Mouse (Mus musculus) lung, embryonic 16.5 days (tissue): ENCODE measurements around the gene Sema3g. TPM values are rescaled to one million over a fixed set of nuclear protein-coding genes. Genes with fewer than 3 reads are reported as not detected.

Source experiments
- ATAC-seq: fragments of 200-750 bp; cut with Nextera tagmentation; 2 replicates; pipeline ENCODE4 v1.8.0; 2017; ENCODE audit warnings: low read depth, mild to moderate bottlenecking, moderate library complexity
- H3K27ac ChIP-seq: fragments of 300-500 bp; sonication (generic); 2 replicates; pipeline ENCODE4 v1.5.1; 2014; ENCODE audit warnings: mild to moderate bottlenecking, control low read depth, low read length
- H3K27me3 ChIP-seq: fragments of 300-500 bp; sonication (generic); 2 replicates; pipeline ENCODE4 v1.6.1; 2014; ENCODE audit warnings: low read depth, low read length, mixed read lengths; ENCODE audit not compliant: control insufficient read depth, insufficient read depth
- H3K36me3 ChIP-seq: fragments of 300-500 bp; sonication (generic); 2 replicates; pipeline ENCODE4 v1.6.1; 2014; ENCODE audit warnings: low read length; ENCODE audit not compliant: control insufficient read depth, insufficient read depth
- H3K4me1 ChIP-seq: fragments of 300-500 bp; sonication (generic); replicated peaks from 2 replicates; pipeline ENCODE4 v1.6.1; 2014; ENCODE audit warnings: low read length, mixed read lengths; ENCODE audit not compliant: control insufficient read depth, insufficient read depth
- H3K4me2 ChIP-seq: fragments of 300-500 bp; sonication (generic); 2 replicates; pipeline ENCODE4 v1.6.1; 2014; ENCODE audit warnings: low read depth, low read length, control low read depth
- H3K4me3 ChIP-seq: fragments of 300-500 bp; sonication (generic); 2 replicates; pipeline ENCODE4 v1.5.1; 2014; ENCODE audit warnings: mild to moderate bottlenecking, low read length, control low read depth
- H3K9ac ChIP-seq: fragments of 300-500 bp; sonication (generic); 2 replicates; pipeline ENCODE4 v1.6.1; 2014; ENCODE audit warnings: low read length, control low read depth
- H3K9me3 ChIP-seq: fragments of 300-500 bp; sonication (generic); 2 replicates; pipeline ENCODE4 v1.6.1; 2016; ENCODE audit warnings: low read length; ENCODE audit not compliant: control insufficient read depth
- WGBS: fragments of 180-500 bp; shearing (Covaris S2); extraction: QIAGEN DNeasy Blood & Tissue Kit; methylation state at CpG from one replicate; pipeline ENCODE4 v1.1.7; 2014; 5-methylcytosine and 5-hydroxymethylcytosine counted together
- polyA plus RNA-seq: library from polyadenylated mRNA; unstranded; fragments of >200 nt; fragmentation: Nextera tagmentation; extraction: Ambion mirVana; gene quantifications from 2 replicates; pipeline ENCODE4 v1.2.1, GENCODE M21; 2015

Sema3g gene
- 2.3 and 2.7 TPM in 2 replicates for polyA plus RNA-seq

DNA sequence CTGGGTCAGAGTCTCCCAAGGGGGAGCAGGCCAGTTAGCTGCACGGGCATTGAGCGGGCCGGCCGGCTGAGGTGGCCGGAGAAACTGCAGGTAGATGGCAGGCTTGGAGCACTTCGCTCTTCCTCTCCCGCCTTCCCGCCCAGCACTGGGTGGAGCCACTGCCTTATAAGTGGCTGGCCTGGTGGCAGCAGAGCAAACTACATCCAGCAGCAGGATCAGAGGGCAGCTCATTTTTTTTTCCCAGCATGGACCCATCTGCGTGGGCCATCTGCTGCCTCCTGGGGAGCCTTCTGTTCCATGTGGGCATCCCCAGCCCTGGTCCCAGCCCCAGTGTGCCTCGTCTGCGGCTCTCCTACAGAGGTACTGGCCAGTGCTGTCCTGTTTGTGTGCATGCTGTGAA is at the start of gene Sema3g:
Gene Sema3g (plus strand): TSS at position 195 of the 400 bp plus-strand sequence.
- Histone ChIP-seq H3K9ac (peak within 1 kb of the TSS; percentile 45), H3K27ac (peak within 1 kb of the TSS; percentile 51), H3K4me2 (peak within 1 kb of the TSS; percentile 48), H3K4me1 (peaks cover 14% of the 10 kb centered on the region), H3K36me3 (no peaks in the 10 kb centered on the region), H3K9me3 (no peaks in the 10 kb centered on the region), H3K27me3 (no peaks in the 10 kb centered on the region), H3K4me3 (peak within 1 kb of the TSS; percentile 36)
- 4% methylated on average over 11 of the region's 11 CpGs for WGBS
- ATAC-seq, result peak; percentile 80

GRCm38 (mm10) chr14:31168425-31168824 is 49.2 kb upstream of the Sema3g start, which contains the start of gene Stab1:
Gene Stab1 (minus strand): TSS chr14:31168641.
- ATAC-seq, result peak; percentile 65
- Histone ChIP-seq H3K9me3 (no peaks in the 10 kb centered on the region), H3K9ac (peak within 1 kb of the TSS; percentile 56), H3K27me3 (no peaks in the 10 kb centered on the region), H3K4me3 (peak within 1 kb of the TSS; percentile 43), H3K27ac (0 out of 2 replicates have a peak within 1 kb of the TSS, but pooled peaks have one; percentile 15), H3K4me2 (peak within 1 kb of the TSS; percentile 46), H3K36me3 (peaks cover 28% of the 10 kb centered on the region), H3K4me1 (peaks cover 5% of the 10 kb centered on the region; the same call in 1 of the 2 replicates)
- WGBS, result 24% methylated on average over 10 of the region's 10 CpGs

GRCm38 (mm10) chr14:31169508-31169907 is 48.2 kb upstream of the Sema3g start:
- no peak overlapping the region for H3K4me3 ChIP-seq
- no peaks in the 10 kb centered on the region for H3K27me3 ChIP-seq
- peaks cover 38% of the 10 kb centered on the region for H3K36me3 ChIP-seq
- no peak overlapping the region for H3K27ac ChIP-seq
- H3K9ac ChIP-seq, result no peak overlapping the region
- H3K4me1 ChIP-seq, result peaks cover 6% of the 10 kb centered on the region; the same call in 1 of the 2 replicates
- ATAC-seq, result no peak
- no peak overlapping the region for H3K4me2 ChIP-seq
- 55% methylated on average over 6 of the region's 6 CpGs for WGBS
- no peaks in the 10 kb centered on the region for H3K9me3 ChIP-seq

DNA sequence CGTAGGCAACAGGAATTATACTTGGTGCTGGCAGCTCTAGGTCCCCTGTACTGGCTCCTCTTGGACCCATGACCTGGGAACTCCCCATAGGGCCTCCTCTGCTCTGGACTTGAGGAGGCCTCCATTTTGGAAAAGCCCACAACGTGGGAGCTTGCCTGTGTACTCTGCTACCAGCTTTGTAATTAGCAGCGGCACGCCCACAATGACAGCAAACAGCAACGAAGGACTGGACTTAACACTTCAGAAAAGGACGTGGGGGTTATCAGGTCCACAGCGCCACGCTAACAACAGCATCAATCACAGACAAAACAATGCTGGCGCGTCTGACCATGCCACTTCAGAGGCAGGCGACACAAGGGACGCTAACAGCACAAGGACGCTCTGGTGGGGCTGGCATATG is 46.7 kb upstream of the Sema3g start:
- no peaks in the 10 kb centered on the region for H3K9me3 ChIP-seq
- peaks cover 48% of the 10 kb centered on the region for H3K36me3 ChIP-seq
- H3K4me2 ChIP-seq, result no peak overlapping the region
- peaks cover 6% of the 10 kb centered on the region; the same call in 1 of the 2 replicates for H3K4me1 ChIP-seq
- no peak overlapping the region for H3K27ac ChIP-seq
- 77% methylated on average over 13 of the region's 13 CpGs for WGBS
- H3K9ac ChIP-seq, result no peak overlapping the region
- ATAC-seq, result no peak
- H3K27me3 ChIP-seq, result no peaks in the 10 kb centered on the region
- no peak overlapping the region for H3K4me3 ChIP-seq

DNA sequence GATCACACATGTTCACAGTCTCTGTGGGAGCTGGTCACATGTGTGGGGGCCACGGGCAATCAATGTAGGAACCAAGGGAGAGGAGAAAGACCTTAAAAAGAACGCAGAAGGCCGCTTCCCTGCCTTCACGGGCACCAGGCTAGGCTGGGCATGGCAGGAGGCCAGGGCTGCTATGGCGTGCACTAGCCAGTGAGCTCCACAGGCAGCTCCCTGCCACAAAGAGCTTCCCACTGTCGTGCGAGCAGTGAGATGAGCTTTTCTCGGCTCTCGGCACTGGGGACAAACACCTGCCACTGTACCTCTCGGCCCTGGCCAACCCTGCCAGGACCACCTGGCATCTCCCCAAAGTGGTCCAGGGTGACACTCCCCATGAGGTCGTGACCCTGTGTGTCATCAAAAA is 46.3 kb upstream of the Sema3g start:
- Histone ChIP-seq H3K9me3 (no peaks in the 10 kb centered on the region), H3K27ac (no peak overlapping the region), H3K27me3 (no peaks in the 10 kb centered on the region), H3K9ac (no peak overlapping the region), H3K4me3 (no peak overlapping the region), H3K36me3 (peaks cover 53% of the 10 kb centered on the region), H3K4me1 (peaks cover 6% of the 10 kb centered on the region; the same call in 1 of the 2 replicates), H3K4me2 (no peak overlapping the region)
- WGBS, result 87% methylated on average over 11 of the region's 11 CpGs
- no peak for ATAC-seq

DNA sequence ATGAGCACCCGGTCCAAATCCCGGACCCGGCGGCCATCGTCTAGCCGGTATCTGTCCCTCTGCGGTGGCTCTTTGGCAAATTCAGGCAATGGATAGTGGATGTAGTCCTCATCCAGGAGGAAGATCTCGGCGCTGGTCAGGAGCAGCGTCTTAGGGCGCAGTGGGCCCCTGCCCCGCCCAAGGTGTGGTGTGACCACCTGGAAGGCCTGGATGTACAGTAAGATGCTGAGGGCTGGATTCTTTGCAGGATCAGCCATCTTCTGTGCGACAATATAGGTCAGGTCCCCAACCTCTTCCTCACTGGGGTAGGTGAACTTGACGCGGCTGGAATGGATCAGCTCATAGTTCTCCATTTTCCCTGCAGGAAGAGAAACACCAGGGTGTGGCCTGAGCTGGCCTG is 45.8 kb upstream of the Sema3g start:
- no peak overlapping the region for H3K9ac ChIP-seq
- no peak overlapping the region for H3K4me2 ChIP-seq
- no peaks in the 10 kb centered on the region for H3K9me3 ChIP-seq
- WGBS, result 92% methylated on average over 15 of the region's 15 CpGs
- H3K4me3 ChIP-seq, result no peak overlapping the region
- H3K27me3 ChIP-seq, result no peaks in the 10 kb centered on the region
- H3K4me1 ChIP-seq, result peaks cover 6% of the 10 kb centered on the region; the same call in 1 of the 2 replicates
- ATAC-seq, result no peak
- H3K36me3 ChIP-seq, result peaks cover 57% of the 10 kb centered on the region
- H3K27ac ChIP-seq, result no peak overlapping the region

DNA sequence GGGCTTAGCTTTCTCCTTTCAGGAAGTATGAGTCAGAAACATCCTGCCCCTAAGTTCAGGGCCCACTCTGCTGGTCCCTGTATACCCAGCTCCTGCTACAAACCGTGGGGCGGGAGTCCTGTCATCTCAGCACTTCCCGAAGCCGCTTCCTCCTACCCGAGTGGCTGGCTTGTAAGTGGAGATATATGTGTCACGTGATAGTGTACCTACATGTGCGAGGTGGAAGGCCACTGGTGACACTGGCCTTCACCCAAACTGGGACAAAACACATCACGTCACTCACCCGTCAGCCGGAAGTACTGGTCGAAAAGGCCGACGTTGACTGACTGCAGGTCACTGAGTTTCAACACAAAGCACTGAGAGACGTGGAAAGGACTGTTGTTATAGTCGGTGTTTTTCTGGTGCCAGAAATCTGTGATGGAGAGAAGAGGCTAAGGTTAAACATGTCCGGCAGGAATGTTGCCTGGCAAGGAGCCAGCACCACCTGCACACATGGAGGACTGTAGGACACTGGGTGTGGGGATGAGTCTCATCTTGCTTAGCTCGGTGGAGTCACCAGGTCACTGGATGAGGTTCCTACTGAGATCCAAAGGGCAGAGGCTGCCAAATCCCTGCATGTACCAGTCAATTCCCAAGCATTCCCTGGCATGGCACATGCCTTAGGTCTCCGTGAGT is 44.7 kb upstream of the Sema3g start:
- ATAC-seq, result no peak; the same call in 1 of the 2 replicates
- H3K27ac ChIP-seq, result no peak overlapping the region
- H3K27me3 ChIP-seq, result no peaks in the 10 kb centered on the region
- H3K4me3 ChIP-seq, result no peak overlapping the region
- no peak overlapping the region for H3K4me2 ChIP-seq
- 66% methylated on average over 18 of the region's 18 CpGs for WGBS
- H3K9me3 ChIP-seq, result no peaks in the 10 kb centered on the region
- H3K4me1 ChIP-seq, result peaks cover 6% of the 10 kb centered on the region; the same call in 1 of the 2 replicates
- H3K36me3 ChIP-seq, result peaks cover 67% of the 10 kb centered on the region
- no peak overlapping the region for H3K9ac ChIP-seq

GRCm38 (mm10) chr14:31173537-31173936 is 44.1 kb upstream of the Sema3g start:
- Histone ChIP-seq H3K4me1 (peaks cover 6% of the 10 kb centered on the region; the same call in 1 of the 2 replicates), H3K9me3 (no peaks in the 10 kb centered on the region), H3K27ac (no peak overlapping the region), H3K9ac (no peak overlapping the region), H3K4me3 (no peak overlapping the region), H3K4me2 (no peak overlapping the region), H3K36me3 (peaks cover 68% of the 10 kb centered on the region), H3K27me3 (no peaks in the 10 kb centered on the region)
- 78% methylated on average over 7 of the region's 7 CpGs for WGBS
- ATAC-seq, result no peak

DNA sequence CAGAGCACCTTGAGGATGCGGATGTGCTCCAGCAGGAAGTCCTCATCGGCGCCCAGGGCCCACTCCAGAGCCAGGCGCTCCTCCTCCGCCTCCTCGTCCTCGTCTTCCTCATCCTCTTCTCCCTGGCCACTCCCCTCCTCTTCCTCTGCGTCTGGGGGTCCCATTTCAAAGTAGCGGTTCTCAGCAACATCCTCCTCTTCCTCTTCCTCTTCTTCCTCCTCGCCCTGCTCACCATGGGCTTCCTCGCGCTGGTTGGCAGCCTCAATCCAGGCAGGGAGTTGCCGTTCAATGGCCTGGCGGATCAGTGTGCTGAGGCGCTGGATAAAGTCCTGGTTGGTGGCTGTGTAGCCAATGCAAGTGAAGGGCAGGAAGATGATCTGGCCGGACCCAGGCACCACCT is 40.4 kb upstream of the Sema3g start:
- Histone ChIP-seq H3K4me3 (no peak overlapping the region), H3K27me3 (no peaks in the 10 kb centered on the region), H3K4me1 (peaks cover 6% of the 10 kb centered on the region), H3K27ac (no peak overlapping the region), H3K9me3 (no peaks in the 10 kb centered on the region), H3K36me3 (peaks cover 77% of the 10 kb centered on the region), H3K9ac (no peak overlapping the region), H3K4me2 (no peak overlapping the region)
- 83% methylated on average over 16 of the region's 16 CpGs for WGBS
- no peak for ATAC-seq
